In genomic region chr1:45021234-45021633, GRCm38 (mm10) we compare ENCODE assay signal across 10 mouse cellular contexts.
DNase-seq lines count a peak whose midpoint lies in the region; ATAC-seq and TF ChIP-seq lines count a peak whose summit lies in the region.
"Had no signal": no experiment of that assay in that cellular context is flagged by ENCODE, and none has a peak within 500 bp of the region (broad histone marks: within the 10 kb centered on the region; RNA-seq: fewer than 3 reads in every experiment).

No protein-coding gene starts in this region.

- TF ChIP-seq POLR2A in embryonic fibroblast, embryonic 13.5 days (IDR thresholded peaks at IDR 0.05; ENCODE audit: low read depth, low read length) = no peak

- ATAC-seq in kidney, embryonic 15.5 days (replicated peaks; ENCODE audit: low FRiP score) = no peak
- ATAC-seq in kidney, embryonic 16.5 days (ENCODE audit: low FRiP score, low TSS enrichment) = no peak
- no peak for ATAC-seq in limb, embryonic 15.5 days (ENCODE audit: insufficient number of reproducible peaks, low FRiP score, low TSS enrichment, low read depth)

- H3K4me3 ChIP-seq in kidney, embryonic 15.5 days (replicated peaks) = no peak overlapping the region
- H3K4me3 ChIP-seq in kidney, embryonic 16.5 days (ENCODE audit: low read length) = no peak overlapping the region
- no peak overlapping the region for H3K4me3 ChIP-seq in embryonic fibroblast, embryonic 13.5 days (ENCODE audit: insufficient read depth, low read length)
- no peak overlapping the region for H3K4me3 ChIP-seq in limb, embryonic 15.5 days

- H3K27me3 ChIP-seq in kidney, embryonic 15.5 days = no peaks in the 10 kb centered on the region
- H3K27me3 ChIP-seq in kidney, embryonic 16.5 days (ENCODE audit: insufficient read depth, low read length) = no peaks in the 10 kb centered on the region
- H3K27me3 ChIP-seq in limb, embryonic 15.5 days = no peaks in the 10 kb centered on the region

- H3K9ac ChIP-seq in kidney, embryonic 15.5 days = no peak overlapping the region
- no peak overlapping the region for H3K9ac ChIP-seq in kidney, embryonic 16.5 days (replicated peaks; ENCODE audit: low read length)
- no peak overlapping the region for H3K9ac ChIP-seq in limb, embryonic 15.5 days
- H3K9ac ChIP-seq: liver, embryonic 14.5 days had no signal

- no peak for TF ChIP-seq CTCF in embryonic fibroblast, embryonic 13.5 days (IDR thresholded peaks at IDR 0.05; ENCODE audit: borderline replicate concordance, insufficient read depth, low read length)

- 0 out of 2 replicates have a peak overlapping the region, but pooled peaks have one; percentile 3 for H3K27ac ChIP-seq in kidney, embryonic 15.5 days
- no peak overlapping the region for H3K27ac ChIP-seq in kidney, embryonic 16.5 days (ENCODE audit: low read length)
- peak overlapping the region; percentile 75 for H3K27ac ChIP-seq in embryonic fibroblast, embryonic 13.5 days (ENCODE audit: insufficient read depth, low read length)
- H3K27ac ChIP-seq in limb, embryonic 15.5 days = peak overlapping the region; percentile 6; the same call in 1 of the 2 replicates
- H3K27ac ChIP-seq: liver, embryonic 14.5 days had no signal

- 0 out of 2 replicates have a peak, but pooled peaks cover 3% of the 10 kb centered on the region for H3K4me1 ChIP-seq in kidney, embryonic 15.5 days
- no peaks in the 10 kb centered on the region for H3K4me1 ChIP-seq in kidney, embryonic 16.5 days (ENCODE audit: insufficient read depth, low read length)
- H3K4me1 ChIP-seq in embryonic fibroblast, embryonic 13.5 days (ENCODE audit: control insufficient read depth, insufficient read depth, low read length) = peaks cover 3% of the 10 kb centered on the region
- peaks cover 10% of the 10 kb centered on the region for H3K4me1 ChIP-seq in limb, embryonic 15.5 days

- no peaks in the 10 kb centered on the region for H3K36me3 ChIP-seq in kidney, embryonic 15.5 days
- no peaks in the 10 kb centered on the region for H3K36me3 ChIP-seq in kidney, embryonic 16.5 days (ENCODE audit: insufficient read depth, low read length)
- H3K36me3 ChIP-seq in limb, embryonic 15.5 days = no peaks in the 10 kb centered on the region
- H3K36me3 ChIP-seq: G1E had no signal

- H3K4me2 ChIP-seq in kidney, embryonic 15.5 days = no peak overlapping the region
- no peak overlapping the region for H3K4me2 ChIP-seq in kidney, embryonic 16.5 days (replicated peaks; ENCODE audit: low read depth, low read length)
- no peak overlapping the region for H3K4me2 ChIP-seq in limb, embryonic 15.5 days

- 36% methylated on average over 2 of the region's 2 CpGs for WGBS in kidney, embryonic 15.5 days
- 50% methylated on average over 2 of the region's 2 CpGs for WGBS in kidney, embryonic 16.5 days
- 18% methylated on average over 2 of the region's 2 CpGs for WGBS in limb, embryonic 15.5 days

- no peaks in the 10 kb centered on the region for H3K9me3 ChIP-seq in kidney, embryonic 15.5 days (replicated peaks)
- H3K9me3 ChIP-seq in kidney, embryonic 16.5 days (ENCODE audit: low read length) = no peaks in the 10 kb centered on the region
- no peaks in the 10 kb centered on the region for H3K9me3 ChIP-seq in limb, embryonic 15.5 days
- H3K9me3 ChIP-seq: G1E had no signal

- DNase-seq in embryo, embryonic 10 days (ENCODE audit: low spot score) = peak; percentile 63
- no peak for DNase-seq in left cerebral cortex, adult 9 months (ENCODE audit: low spot score in 2 of 2)
- no peak for DNase-seq in T-cell, adult 2 months (ENCODE audit: low spot score)
- DNase-seq: thymus, postnatal 25 days had no signal
